Mouse (Mus musculus): ENCODE results near the gene Frmd4a.
A peak's percentile ranks its signal among the peaks of the same experiment; 100 is the strongest.

DNA sequence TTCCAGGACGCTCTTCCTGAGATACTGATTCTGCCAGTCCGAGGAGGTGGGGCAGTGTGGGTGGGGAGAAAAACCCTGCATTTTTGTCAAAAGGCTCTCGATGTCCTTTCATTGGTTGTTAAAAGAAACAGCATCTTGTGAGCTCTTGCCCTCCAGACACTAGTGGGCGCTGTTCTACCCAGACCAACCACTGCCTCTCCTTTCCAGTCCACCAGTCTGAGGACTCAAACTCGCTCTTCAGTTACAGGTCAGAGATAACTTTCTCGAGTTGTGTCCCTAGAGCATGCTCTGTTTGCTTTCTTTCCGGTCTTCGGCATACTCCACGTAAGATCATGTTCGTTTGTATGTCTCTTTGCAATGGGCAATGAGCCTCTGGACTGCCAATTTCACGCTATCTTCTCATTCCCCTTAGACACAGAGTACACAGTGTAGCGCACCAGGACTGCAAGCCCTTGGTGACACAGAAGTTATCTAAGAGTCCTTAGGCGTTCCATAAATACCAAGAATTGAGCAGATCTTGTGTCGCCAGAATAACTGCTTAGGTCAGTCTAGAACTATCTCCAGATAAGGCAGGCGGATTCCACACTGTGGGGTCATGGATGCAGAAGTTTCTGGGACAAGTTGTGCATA, 142.2 kb downstream of the Frmd4a start:
- TF ChIP-seq POLR2A (IDR thresholded peaks at IDR 0.05; ENCODE audit: insufficient read depth, low read depth, low read length) (no peak), CTCF (IDR thresholded peaks at IDR 0.05) (peak; percentile 59)
